ENCODE assay signal across 7 mouse cellular contexts in genomic region chr1:92641514-92642272, GRCm38 (mm10). TPM values are rescaled to one million over a fixed set of nuclear protein-coding genes. Genes with fewer than 3 reads are reported as not detected.
DNase-seq lines count a peak whose midpoint lies in the region; ATAC-seq lines count a peak whose summit lies in the region.

Cops9 (minus strand) TSS chr1:92641985.

- no peaks in the 10 kb centered on the region for H3K27me3 ChIP-seq in intestine, embryonic 16.5 days (replicated peaks; ENCODE audit: control insufficient read depth, insufficient read depth, low read length)
- no peaks in the 10 kb centered on the region for H3K27me3 ChIP-seq in midbrain, embryonic 11.5 days (ENCODE audit: control insufficient read depth, insufficient read depth, low read length)

- peak; percentile 96 for ATAC-seq in intestine, embryonic 16.5 days
- peak; percentile 96 for ATAC-seq in midbrain, embryonic 11.5 days (ENCODE audit: low FRiP score)

- H3K9ac ChIP-seq in intestine, embryonic 16.5 days (ENCODE audit: low read depth, low read length), result peak within 1 kb of the TSS; percentile 95
- H3K9ac ChIP-seq in midbrain, embryonic 11.5 days (ENCODE audit: low read length), result peak within 1 kb of the TSS; percentile 92

- H3K4me1 ChIP-seq in intestine, embryonic 16.5 days (ENCODE audit: control insufficient read depth, insufficient read depth, low read length), result peaks cover 13% of the 10 kb centered on the region
- H3K4me1 ChIP-seq in midbrain, embryonic 11.5 days (ENCODE audit: control insufficient read depth, insufficient read depth, low read length), result peaks cover 10% of the 10 kb centered on the region

- H3K27ac ChIP-seq in intestine, embryonic 16.5 days (ENCODE audit: low read length), result peak within 1 kb of the TSS; percentile 63
- H3K27ac ChIP-seq in midbrain, embryonic 11.5 days (ENCODE audit: low read depth, low read length), result peak within 1 kb of the TSS; percentile 27; the same call in 1 of the 2 replicates

- H3K9me3 ChIP-seq in intestine, embryonic 16.5 days (ENCODE audit: control insufficient read depth, low read length), result no peaks in the 10 kb centered on the region
- H3K9me3 ChIP-seq in midbrain, embryonic 11.5 days (ENCODE audit: control insufficient read depth, low read length), result no peaks in the 10 kb centered on the region

- peaks cover 3% of the 10 kb centered on the region; the same call in 1 of the 2 replicates for H3K36me3 ChIP-seq in intestine, embryonic 16.5 days (ENCODE audit: control insufficient read depth, insufficient read depth, low read length)
- H3K36me3 ChIP-seq in midbrain, embryonic 11.5 days (ENCODE audit: control insufficient read depth, insufficient read depth, low read length), result peaks cover 4% of the 10 kb centered on the region; the same call in 1 of the 2 replicates

- peak; percentile 82 for DNase-seq in adrenal gland, adult 8-10 months
- DNase-seq in embryo, embryonic 9.5 days (ENCODE audit: extremely low spot score), result peak; percentile 92
- peak; percentile 81 to 90 for DNase-seq in gastrocnemius, postnatal 4 days (ENCODE audit: low spot score in 2 of 2)
- DNase-seq in left cerebral cortex, postnatal 36 days (ENCODE audit: low spot score in 2 of 2), result peak; percentile 91 to 92
- peak; percentile 99 for DNase-seq in midbrain, embryonic 11.5 days (ENCODE audit: low spot score, missing footprints)
- peak; percentile 90 for DNase-seq in skeletal muscle tissue, adult 2 months (ENCODE audit: low read depth, low spot score)

- 2% methylated on average over 50 of the region's 50 CpGs for WGBS in intestine, embryonic 16.5 days
- 2% methylated on average over 50 of the region's 50 CpGs for WGBS in midbrain, embryonic 11.5 days

- peak within 1 kb of the TSS; percentile 92 for H3K4me3 ChIP-seq in intestine, embryonic 16.5 days (ENCODE audit: low read length)
- H3K4me3 ChIP-seq in midbrain, embryonic 11.5 days (ENCODE audit: low read depth, low read length), result peak within 1 kb of the TSS; percentile 78

- H3K4me2 ChIP-seq in intestine, embryonic 16.5 days (ENCODE audit: low read depth, low read length), result peak within 1 kb of the TSS; percentile 92
- peak within 1 kb of the TSS; percentile 95 for H3K4me2 ChIP-seq in midbrain, embryonic 11.5 days

- intact Hi-C loops in left cerebral cortex, postnatal 36 days (cut with DNase I), result no loop called here

RNA-seq across cellular contexts. Expression of gene Cops9, which starts in this region (rescaled TPM):
- 100 to 1,000 TPM; 279 to 327 (median 313) TPM for total RNA-seq in adrenal gland, adult 8-10 months (2022)
- 100 to 1,000 TPM; 241 to 255 TPM for total RNA-seq in gastrocnemius, postnatal 4 days (2021)
- polyA plus RNA-seq in intestine, embryonic 16.5 days (2015; fragmentation: Nextera tagmentation; extraction: Ambion mirVana), result 371 and 387 TPM in 2 replicates
- total RNA-seq in left cerebral cortex, postnatal 36 days (2021), result 100 to 1,000 TPM; 233 to 246 TPM
- 354 and 411 TPM in 2 replicates for polyA plus RNA-seq in midbrain, embryonic 11.5 days (2014; fragmentation: Nextera tagmentation; extraction: Ambion mirVana)

Comparison
In these comparisons a context has a peak if more than half of its experiments do, and no peak if none do; other contexts are left out.
1. Peak in every context shown above with its lines: DNase-seq, ATAC-seq, H3K4me3 ChIP-seq and H3K27ac ChIP-seq.